Mouse (Mus musculus) CH12.LX (cell line): Measurements from ENCODE around the gene Rnf123.

Experiments used
- BHLHE40 ChIP-seq: IDR thresholded peaks from 2 replicates; pipeline ENCODE4 v1.6.1; 2011; ENCODE audit warnings: mild to moderate bottlenecking, low read depth, low read length, improper control_type of control experiment
- CTCF ChIP-seq, 2 experiments: IDR thresholded peaks in 1 of 2; conservative IDR thresholded peaks in 1 of 2; 2 replicates each; pipeline ENCODE4 v1.5.1; 2011 to 2012; ENCODE audit warnings: low read depth in 2 of 2, low read length in 2 of 2, improper control_type of control experiment in 1 of 2, inconsistent platforms in 1 of 2, mild to moderate bottlenecking in 1 of 2, moderate library complexity in 1 of 2
- ETS1 ChIP-seq: conservative IDR thresholded peaks from 2 replicates; pipeline ENCODE4 v1.6.1; 2012; ENCODE audit warnings: low read depth, mild to moderate bottlenecking, inconsistent platforms, low read length, improper control_type of control experiment, moderate library complexity
- JUND ChIP-seq: conservative IDR thresholded peaks from 2 replicates; pipeline ENCODE4 v1.6.1; 2011; ENCODE audit warnings: low read depth, low read length, improper control_type of control experiment
- MAX ChIP-seq: IDR thresholded peaks from 2 replicates; pipeline ENCODE4 v1.6.1; 2011; ENCODE audit warnings: low read length, improper control_type of control experiment
- MXI1 ChIP-seq: IDR thresholded peaks from 2 replicates; pipeline ENCODE4 v1.6.1; 2011; ENCODE audit warnings: mild to moderate bottlenecking, low read depth, low read length, improper control_type of control experiment
- MYC ChIP-seq: IDR thresholded peaks from 2 replicates; pipeline ENCODE4 v1.6.1; 2011; ENCODE audit warnings: low read depth, mild to moderate bottlenecking, improper control_type of control experiment, low read length
- NRF1 ChIP-seq: IDR thresholded peaks from 2 replicates; pipeline ENCODE4 v1.6.1; 2014; ENCODE audit warnings: low read depth, mild to moderate bottlenecking, inconsistent platforms, low read length, improper control_type of control experiment, moderate library complexity
- POLR2A ChIP-seq: IDR thresholded peaks from 2 replicates; pipeline ENCODE4 v1.6.1; 2011; ENCODE audit warnings: low read depth, mild to moderate bottlenecking, improper control_type of control experiment, low read length
- RCOR1 ChIP-seq: conservative IDR thresholded peaks from 2 replicates; pipeline ENCODE4 v1.6.1; 2012; ENCODE audit warnings: low read depth, mild to moderate bottlenecking, inconsistent platforms, low read length, improper control_type of control experiment
- USF1 ChIP-seq: IDR thresholded peaks from 2 replicates; pipeline ENCODE4 v1.6.1; 2014; ENCODE audit warnings: low read depth, mild to moderate bottlenecking, inconsistent platforms, low read length, improper control_type of control experiment
- USF2 ChIP-seq: conservative IDR thresholded peaks from 2 replicates; pipeline ENCODE4 v1.6.1; 2011; ENCODE audit warnings: low read depth, low read length, improper control_type of control experiment
- ZMIZ1 ChIP-seq: IDR thresholded peaks from 2 replicates; pipeline ENCODE4 v1.6.1; 2012; ENCODE audit warnings: low read depth, mild to moderate bottlenecking, inconsistent platforms, low read length, improper control_type of control experiment
- ZNF384 ChIP-seq: IDR thresholded peaks from 2 replicates; pipeline ENCODE4 v1.6.1; 2012; ENCODE audit warnings: low read depth, low read length, improper control_type of control experiment, inconsistent platforms

DNA sequence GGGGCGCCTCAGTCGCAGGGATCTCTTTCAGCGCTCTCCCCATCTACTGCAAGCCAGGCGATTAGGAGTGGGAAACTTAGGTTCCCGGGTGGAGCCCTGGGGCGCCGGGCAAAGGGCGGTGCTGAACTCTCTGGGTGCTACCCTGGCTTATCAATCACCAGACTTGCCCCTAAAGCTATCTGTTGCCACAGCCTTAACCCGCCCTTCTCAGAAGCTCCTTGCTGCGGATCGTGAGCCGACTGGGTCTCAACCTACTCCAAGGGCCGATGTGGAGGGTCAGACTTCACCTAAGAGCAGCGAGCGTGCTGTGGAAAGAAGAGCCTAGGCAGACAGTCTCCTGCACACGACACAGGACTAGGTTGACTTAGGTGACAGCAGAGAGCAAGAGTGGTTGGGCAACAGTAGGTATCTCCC, 11.9 kb upstream of the Rnf123 start:
- TF ChIP-seq CTCF (conservative IDR thresholded peaks at IDR 0.05 in 1 of 2, IDR thresholded peaks at IDR 0.05 in 1 of 2; ENCODE audit: low read depth in 2 of 2, low read length in 2 of 2) (no peak), USF1 (no peak), MXI1 (no peak), JUND (no peak), ZMIZ1 (no peak), ETS1 (no peak), MAX (no peak), POLR2A (no peak), MYC (no peak), NRF1 (no peak), BHLHE40 (no peak), RCOR1 (no peak), ZNF384 (no peak), USF2 (no peak)
